Comparison of ENCODE assay signal across 17 mouse cellular contexts in genomic region chr3:130883319-130883718, GRCm38 (mm10).
"Had no signal": no experiment of that assay in that cellular context is flagged by ENCODE, and none has a peak within 500 bp of the region (broad histone marks: within the 10 kb centered on the region; RNA-seq: fewer than 3 reads in every experiment).

No protein-coding gene starts in this region.

- H3K4me1 ChIP-seq: liver, embryonic 12.5 days; neural tube, embryonic 13.5 days; neural tube, embryonic 15.5 days had no signal

- DNase-seq: midbrain, embryonic 14.5 days; retina, postnatal 1 day; right cerebral cortex, adult 18-20 months; right cerebral cortex, postnatal 25 days; right cerebral cortex, postnatal 4 days; spleen, adult 18-20 months; thymus, adult 18-20 months; thymus, postnatal 14 days; thymus, postnatal 36 days had no signal

- H3K9ac ChIP-seq: liver, embryonic 12.5 days; liver, embryonic 14.5 days; midbrain, embryonic 12.5 days; neural tube, embryonic 13.5 days; neural tube, embryonic 15.5 days had no signal

- H3K4me2 ChIP-seq: liver, embryonic 12.5 days; midbrain, embryonic 12.5 days; neural tube, embryonic 13.5 days; neural tube, embryonic 15.5 days had no signal

- H3K36me3 ChIP-seq: liver, embryonic 12.5 days; midbrain, embryonic 10.5 days; midbrain, embryonic 12.5 days; neural tube, embryonic 13.5 days; neural tube, embryonic 15.5 days had no signal

- H3K9me3 ChIP-seq: liver, embryonic 12.5 days; neural tube, embryonic 13.5 days had no signal

- H3K27me3 ChIP-seq: liver, embryonic 12.5 days; midbrain, embryonic 12.5 days; neural tube, embryonic 13.5 days; neural tube, embryonic 15.5 days had no signal

- H3K4me3 ChIP-seq: liver, embryonic 12.5 days; midbrain, embryonic 10.5 days; midbrain, embryonic 12.5 days; myocyte; neural tube, embryonic 13.5 days; neural tube, embryonic 15.5 days had no signal

- ATAC-seq: liver, embryonic 12.5 days; midbrain, embryonic 16.5 days had no signal

- H3K27ac ChIP-seq: liver, embryonic 12.5 days; liver, embryonic 14.5 days; midbrain, embryonic 10.5 days; midbrain, embryonic 12.5 days; neural tube, embryonic 13.5 days; neural tube, embryonic 15.5 days had no signal
